10 mouse cellular contexts compared by ENCODE assay signal in the genomic region with DNA sequence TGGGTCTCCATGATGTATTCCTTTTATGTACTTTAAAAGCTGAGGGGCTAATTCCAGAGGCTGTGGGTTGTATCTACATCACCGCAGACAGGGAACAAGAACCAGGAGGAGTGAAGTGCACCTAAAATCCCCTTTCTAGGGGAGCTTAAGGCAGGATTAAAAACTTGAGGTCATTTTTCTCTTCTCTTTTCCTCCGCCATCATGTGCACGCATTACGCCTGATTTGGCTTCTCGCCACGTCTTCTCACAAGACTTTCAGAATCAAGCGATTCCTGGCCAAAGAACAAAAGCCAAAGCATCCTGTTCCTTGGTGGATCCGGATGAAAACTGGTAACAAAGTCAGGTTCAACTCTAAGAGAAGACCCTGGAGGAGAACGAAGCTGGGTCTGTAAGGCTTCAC. TPM values are rescaled to one million over a fixed set of nuclear protein-coding genes. Genes with fewer than 3 reads are reported as not detected.
DNase-seq lines count a peak whose midpoint lies in the region; ATAC-seq and TF ChIP-seq lines count a peak whose summit lies in the region.
"Had no signal": no experiment of that assay in that cellular context is flagged by ENCODE, and none has a peak within 500 bp of the region (broad histone marks: within the 10 kb centered on the region; RNA-seq: fewer than 3 reads in every experiment).

No protein-coding gene starts in this region.

- H3K9ac ChIP-seq in lung, embryonic 14.5 days: no peak overlapping the region
- no peak overlapping the region for H3K9ac ChIP-seq in hindbrain, embryonic 14.5 days
- no peak overlapping the region for H3K9ac ChIP-seq in forebrain, embryonic 14.5 days (ENCODE audit: low read length)
- H3K9ac ChIP-seq: neural tube, embryonic 13.5 days had no signal

- peak overlapping the region; percentile 84; the same call in 1 of the 2 replicates for H3K27ac ChIP-seq in lung, embryonic 14.5 days (ENCODE audit: low read depth)
- H3K27ac ChIP-seq in hindbrain, embryonic 14.5 days: no peak overlapping the region
- no peak overlapping the region for H3K27ac ChIP-seq in forebrain, embryonic 14.5 days (ENCODE audit: low read depth, low read length)

- H3K36me3 ChIP-seq in lung, embryonic 14.5 days (ENCODE audit: insufficient read depth): no peaks in the 10 kb centered on the region
- H3K36me3 ChIP-seq in splenic B cell, adult 2 months (ENCODE audit: control insufficient read depth, insufficient read depth, low read length, poor library complexity, severe bottlenecking): no peaks in the 10 kb centered on the region
- H3K36me3 ChIP-seq in hindbrain, embryonic 14.5 days (replicated peaks; ENCODE audit: control insufficient read depth, insufficient read depth): no peaks in the 10 kb centered on the region
- H3K36me3 ChIP-seq in forebrain, embryonic 14.5 days (ENCODE audit: control insufficient read depth, insufficient read depth, low read length): no peaks in the 10 kb centered on the region
- H3K36me3 ChIP-seq: neural tube, embryonic 13.5 days had no signal

- no peak overlapping the region for H3K4me3 ChIP-seq in lung, embryonic 14.5 days (ENCODE audit: low read depth, low read length)
- H3K4me3 ChIP-seq in hindbrain, embryonic 14.5 days (replicated peaks; ENCODE audit: low read length): no peak overlapping the region
- no peak overlapping the region for H3K4me3 ChIP-seq in forebrain, embryonic 14.5 days (ENCODE audit: low read depth, low read length)
- H3K4me3 ChIP-seq: neural tube, embryonic 13.5 days had no signal

- 70% methylated on average over 9 of the region's 9 CpGs for WGBS in lung, embryonic 14.5 days
- 83% methylated on average over 9 of the region's 9 CpGs for WGBS in hindbrain, embryonic 14.5 days
- WGBS in forebrain, embryonic 14.5 days: 78% methylated on average over 9 of the region's 9 CpGs

- no peaks in the 10 kb centered on the region for H3K9me3 ChIP-seq in lung, embryonic 14.5 days (ENCODE audit: low read depth, low read length)
- H3K9me3 ChIP-seq in hindbrain, embryonic 14.5 days (ENCODE audit: control insufficient read depth, low read length): no peaks in the 10 kb centered on the region
- H3K9me3 ChIP-seq in forebrain, embryonic 14.5 days (replicated peaks; ENCODE audit: control insufficient read depth, low read length): no peaks in the 10 kb centered on the region
- H3K9me3 ChIP-seq: megakaryocyte, embryonic 14.5 days; neural tube, embryonic 13.5 days had no signal

- H3K4me1 ChIP-seq in lung, embryonic 14.5 days (ENCODE audit: insufficient read depth): peaks cover 9% of the 10 kb centered on the region
- peaks cover 5% of the 10 kb centered on the region; the same call in 1 of the 2 replicates for H3K4me1 ChIP-seq in hindbrain, embryonic 14.5 days (replicated peaks; ENCODE audit: control insufficient read depth, insufficient read depth, low read length)
- no peaks in the 10 kb centered on the region for H3K4me1 ChIP-seq in forebrain, embryonic 14.5 days (ENCODE audit: control insufficient read depth, insufficient read depth, low read length)

- intact Hi-C loops in heart, postnatal 36 days (cut with DNase I): loop anchor here (10.0 kb wide), 1 partner anchor 456 kb away; no protein-coding TSS in a partner anchor

- ATAC-seq in lung, embryonic 14.5 days (ENCODE audit: insufficient read depth): no peak
- ATAC-seq in hindbrain, embryonic 14.5 days (ENCODE audit: low FRiP score): no peak
- no peak for ATAC-seq in forebrain, embryonic 14.5 days

- 0 out of 2 replicates have a peak, but pooled peaks cover 10% of the 10 kb centered on the region for H3K27me3 ChIP-seq in lung, embryonic 14.5 days (ENCODE audit: insufficient read depth, low read length)
- H3K27me3 ChIP-seq in splenic B cell, adult 2 months (ENCODE audit: control insufficient read depth, insufficient read depth, low read length, poor library complexity, severe bottlenecking): no peaks in the 10 kb centered on the region
- 0 out of 2 replicates have a peak, but pooled peaks cover 4% of the 10 kb centered on the region for H3K27me3 ChIP-seq in hindbrain, embryonic 14.5 days (ENCODE audit: control insufficient read depth, insufficient read depth, low read length)
- peaks cover 11% of the 10 kb centered on the region for H3K27me3 ChIP-seq in forebrain, embryonic 14.5 days (replicated peaks; ENCODE audit: control insufficient read depth, insufficient read depth, low read length)

- no peak overlapping the region for H3K4me2 ChIP-seq in lung, embryonic 14.5 days
- no peak overlapping the region for H3K4me2 ChIP-seq in hindbrain, embryonic 14.5 days (replicated peaks)
- H3K4me2 ChIP-seq in forebrain, embryonic 14.5 days (ENCODE audit: low read length): no peak overlapping the region
- H3K4me2 ChIP-seq: neural tube, embryonic 13.5 days had no signal

- DNase-seq in cerebellum, postnatal 10 days: peak; percentile 25 to 30
- no peak for DNase-seq in cerebellum, postnatal 25 days
- peak; percentile 79 for DNase-seq in lung, embryonic 14.5 days
- no peak for DNase-seq in lung, postnatal 25 days (ENCODE audit: low spot score)
- peak; percentile 24 to 35 for DNase-seq in heart, postnatal 36 days
- peak; percentile 77 for DNase-seq in splenic B cell, adult 2 months (ENCODE audit: low read depth, low spot score)
- no peak for DNase-seq in hindbrain, embryonic 14.5 days (ENCODE audit: low spot score)
- no peak for DNase-seq in forebrain, embryonic 14.5 days (ENCODE audit: low spot score)

- no peak for TF ChIP-seq CTCF in lung, embryonic 14.5 days (IDR thresholded peaks at IDR 0.05; ENCODE audit: low read depth)

RNA-seq across cellular contexts. Expression of a gene that starts 8.1 kb away (rescaled TPM):
- 56.9 and 57.0 TPM in 2 replicates for polyA plus RNA-seq in lung, embryonic 14.5 days (2014; fragmentation: Nextera tagmentation; extraction: Ambion mirVana)
- total RNA-seq in heart, postnatal 36 days (2021): 10 to 100 TPM; 39.5 to 52.7 TPM
- 13.5 and 13.7 TPM in 2 replicates for polyA plus RNA-seq in hindbrain, embryonic 14.5 days (2014; fragmentation: Nextera tagmentation; extraction: Ambion mirVana)
- 9.3 and 12.4 TPM in 2 replicates for polyA plus RNA-seq in forebrain, embryonic 14.5 days (2014; fragmentation: Nextera tagmentation; extraction: Ambion mirVana)

RNA-seq across cellular contexts. Expression of a gene that starts 34.3 kb away (rescaled TPM):
- polyA plus RNA-seq in lung, embryonic 14.5 days (2014; fragmentation: Nextera tagmentation; extraction: Ambion mirVana): 184 and 199 TPM in 2 replicates
- 10 to 100 TPM; 15.8 to 17.2 TPM for total RNA-seq in heart, postnatal 36 days (2021)
- 85.6 and 87.4 TPM in 2 replicates for polyA plus RNA-seq in hindbrain, embryonic 14.5 days (2014; fragmentation: Nextera tagmentation; extraction: Ambion mirVana)
- 120 and 133 TPM in 2 replicates for polyA plus RNA-seq in forebrain, embryonic 14.5 days (2014; fragmentation: Nextera tagmentation; extraction: Ambion mirVana)

RNA-seq across cellular contexts. Expression of a gene that starts 50.3 kb away (rescaled TPM):
- polyA plus RNA-seq in lung, embryonic 14.5 days (2014; fragmentation: Nextera tagmentation; extraction: Ambion mirVana): 35.8 and 37.7 TPM in 2 replicates
- 10 to 100 TPM; 53.7 to 62.4 TPM for total RNA-seq in heart, postnatal 36 days (2021)
- 30.2 and 30.4 TPM in 2 replicates for polyA plus RNA-seq in hindbrain, embryonic 14.5 days (2014; fragmentation: Nextera tagmentation; extraction: Ambion mirVana)
- 20.9 and 21.9 TPM in 2 replicates for polyA plus RNA-seq in forebrain, embryonic 14.5 days (2014; fragmentation: Nextera tagmentation; extraction: Ambion mirVana)

Comparison
In these comparisons a context has a peak if more than half of its experiments do, and no peak if none do; other contexts are left out.
1. DNase-seq: peak in cerebellum, postnatal 10 days (2 of 2), lung, embryonic 14.5 days (single experiment), heart, postnatal 36 days (2 of 2) and splenic B cell, adult 2 months (single experiment); none in cerebellum, postnatal 25 days (0 of 2), lung, postnatal 25 days (single experiment), hindbrain, embryonic 14.5 days (single experiment) and forebrain, embryonic 14.5 days (single experiment).